Mouse (Mus musculus): Measurements from ENCODE around the gene Snx9.

DNA sequence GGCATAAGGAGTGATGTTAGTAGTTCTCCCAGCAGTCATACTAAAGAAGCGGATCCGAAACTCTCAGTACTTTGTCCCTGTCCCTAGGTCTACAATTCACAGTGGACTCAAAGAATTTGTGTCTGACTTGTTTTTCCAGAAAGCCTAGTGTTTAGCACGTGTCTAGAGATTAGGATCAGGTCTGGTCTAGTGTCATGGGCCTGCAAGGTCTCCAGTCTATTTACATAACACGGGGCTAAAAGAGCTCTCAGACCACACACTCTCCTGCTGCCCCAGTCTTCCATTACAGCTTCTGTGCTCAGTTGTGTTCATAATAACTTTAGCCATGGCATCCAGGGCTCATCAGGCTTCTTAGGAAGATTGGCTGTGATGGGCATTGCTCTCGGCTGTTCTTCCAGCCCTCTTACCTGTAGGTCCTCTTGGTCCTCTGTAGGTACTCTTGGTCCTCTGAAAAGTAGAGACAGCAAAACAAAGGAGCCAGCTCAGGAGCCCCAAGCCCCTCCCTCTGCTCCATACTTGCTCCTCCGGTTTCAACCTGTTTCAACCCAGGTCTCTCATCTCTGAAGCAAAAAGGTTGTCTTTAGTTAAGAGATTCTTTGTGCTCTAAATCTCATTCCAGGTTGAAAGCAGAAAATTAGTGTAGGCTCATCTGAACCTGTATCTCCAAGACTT lies 62.6 kb downstream of the Snx9 start:
- TF ChIP-seq CTCF (conservative IDR thresholded peaks at IDR 0.05; ENCODE audit: low read length) (no peak), POU5F1 (IDR thresholded peaks at IDR 0.05; ENCODE audit: borderline replicate concordance, low read length) (no peak), NANOG (IDR thresholded peaks at IDR 0.05; ENCODE audit: borderline replicate concordance, low read length) (no peak)

Measured in E14TG2a.4 (cell line).